Mouse (Mus musculus) B cell, adult 2 months (primary cell): ENCODE measurements around the gene Tmem59l.
A peak's percentile ranks its signal among the peaks of the same experiment; 100 is the strongest.
"Not testable (repeated sequence)": the region's sequence is repeated elsewhere in the genome, so short reads cannot be mapped to it uniquely, and the experiment has no call there.

Experiments used
- DNase-seq, 2 experiments: peaks; one replicate each; pipeline ENCODE4 v3.0.0; 2022

Tmem59l gene

DNA sequence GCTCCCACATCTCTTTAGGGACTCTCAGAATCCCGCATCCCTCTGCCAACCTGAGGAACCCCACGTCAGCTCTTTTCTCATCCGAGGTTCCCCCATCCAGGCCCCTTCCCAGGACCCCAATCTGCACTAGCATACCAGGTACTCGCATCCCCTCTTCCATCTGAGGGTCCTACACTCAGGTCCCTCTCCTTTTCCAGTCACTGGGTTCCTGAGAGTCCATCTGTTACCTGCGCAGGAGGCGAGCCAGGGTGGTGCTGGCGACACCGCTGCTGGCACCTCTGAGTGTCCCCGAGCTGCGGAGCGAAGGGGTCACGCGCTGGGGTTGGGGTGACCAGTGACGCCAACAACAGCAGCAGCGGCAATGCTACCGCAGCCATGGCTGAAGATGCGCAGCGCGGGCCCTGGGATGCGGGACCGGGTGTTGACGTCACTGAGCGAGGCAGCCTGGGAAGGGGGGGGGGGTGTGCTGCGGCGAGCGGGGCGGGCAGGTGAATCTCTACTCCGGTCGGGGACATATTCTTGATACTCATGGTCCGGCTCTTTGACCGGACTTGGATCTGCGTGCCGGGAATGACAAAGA lies at the start of gene Tmem59l:
Gene Tmem59l (minus strand): TSS at position 418 of the 580 bp plus-strand sequence.
- DNase-seq, result no peak

DNA sequence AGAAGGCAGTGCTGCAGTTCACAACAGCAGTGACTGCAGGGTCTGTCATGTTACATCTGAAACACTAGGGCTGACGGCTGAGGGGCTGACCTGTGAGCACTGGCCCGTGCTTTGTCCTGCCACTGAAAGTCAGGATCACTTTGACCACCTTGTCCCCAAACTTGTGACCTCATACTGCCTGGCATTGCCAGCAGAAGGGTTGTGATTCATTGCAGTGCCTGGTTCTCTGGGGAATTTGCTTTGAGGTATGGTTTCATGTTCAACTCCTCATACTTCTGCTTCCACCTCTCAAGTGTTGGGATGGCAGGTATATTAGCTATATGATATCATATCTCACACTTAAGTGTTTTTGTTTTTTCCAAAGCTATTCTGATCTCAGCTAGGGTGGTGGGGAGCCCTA lies 48.5 kb upstream of the Tmem59l start:
- no peak for DNase-seq

GRCm38 (mm10) chr8:70535221-70535620 lies 48.1 kb upstream of the Tmem59l start:
- no peak for DNase-seq

DNA sequence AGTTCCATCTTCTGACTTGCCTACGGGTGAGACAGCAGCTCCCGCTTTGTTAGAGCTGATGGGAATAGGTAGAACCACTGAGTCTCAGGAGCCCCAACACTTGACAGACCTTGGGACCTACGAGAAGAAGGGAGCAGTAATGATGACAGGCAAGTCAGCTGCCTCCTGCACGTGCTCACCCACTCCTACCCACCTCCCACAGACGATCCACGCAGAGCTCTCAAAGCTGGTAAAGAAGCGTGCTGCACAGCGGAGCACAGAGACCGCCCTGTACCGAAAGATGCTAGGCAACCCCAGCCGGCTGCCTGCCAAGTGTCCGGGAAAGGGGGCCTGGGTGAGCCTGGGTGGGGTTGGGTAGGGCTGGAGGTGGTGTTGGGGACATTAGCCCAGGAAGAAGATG lies 47.1 kb upstream of the Tmem59l start:
- no peak for DNase-seq

DNA sequence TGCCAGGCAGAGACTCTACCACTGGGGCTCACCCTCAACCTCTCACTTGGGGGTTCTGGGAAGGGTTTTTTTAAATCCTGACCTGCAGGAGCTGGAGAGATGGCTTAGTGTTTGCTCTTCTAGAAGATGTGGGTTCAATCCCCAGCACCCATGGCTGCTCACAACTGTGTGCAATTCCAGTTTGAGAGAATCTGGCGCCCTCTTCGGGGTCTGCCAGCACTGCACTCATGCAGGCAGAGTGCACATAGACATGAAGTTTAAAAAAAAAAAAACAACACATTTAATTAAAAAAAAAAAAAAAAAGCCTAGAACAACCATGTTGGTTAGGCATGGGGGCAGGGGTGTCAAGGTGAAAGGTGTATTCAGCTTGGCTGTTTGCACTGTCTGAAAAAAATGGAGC lies 43.2 kb upstream of the Tmem59l start:
- DNase-seq, result peak in 1 of 2 experiments; percentile 28

GRCm38 (mm10) chr8:70529741-70530161 lies 42.6 kb upstream of the Tmem59l start:
- no peak for DNase-seq

DNA sequence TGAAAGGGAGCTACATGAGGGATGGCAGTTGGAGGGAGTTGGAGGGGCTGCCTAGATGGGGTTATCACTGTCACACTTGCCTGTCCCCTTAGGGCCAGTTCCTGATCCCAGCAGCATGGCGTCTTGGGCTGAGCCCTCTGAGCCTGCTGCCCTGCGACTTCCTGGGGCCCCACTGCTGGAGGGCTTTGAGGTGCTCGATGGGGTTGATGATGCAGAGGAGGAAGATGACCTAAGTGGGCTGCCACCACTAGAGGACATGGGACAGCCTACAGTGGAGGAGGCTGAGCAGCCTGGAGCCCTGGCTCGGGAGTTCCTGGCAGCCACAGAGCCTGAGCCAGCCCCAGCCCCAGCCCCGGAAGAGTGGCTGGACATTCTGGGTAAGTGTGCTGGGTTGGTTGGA lies 42.1 kb upstream of the Tmem59l start:
- DNase-seq, result no peak

DNA sequence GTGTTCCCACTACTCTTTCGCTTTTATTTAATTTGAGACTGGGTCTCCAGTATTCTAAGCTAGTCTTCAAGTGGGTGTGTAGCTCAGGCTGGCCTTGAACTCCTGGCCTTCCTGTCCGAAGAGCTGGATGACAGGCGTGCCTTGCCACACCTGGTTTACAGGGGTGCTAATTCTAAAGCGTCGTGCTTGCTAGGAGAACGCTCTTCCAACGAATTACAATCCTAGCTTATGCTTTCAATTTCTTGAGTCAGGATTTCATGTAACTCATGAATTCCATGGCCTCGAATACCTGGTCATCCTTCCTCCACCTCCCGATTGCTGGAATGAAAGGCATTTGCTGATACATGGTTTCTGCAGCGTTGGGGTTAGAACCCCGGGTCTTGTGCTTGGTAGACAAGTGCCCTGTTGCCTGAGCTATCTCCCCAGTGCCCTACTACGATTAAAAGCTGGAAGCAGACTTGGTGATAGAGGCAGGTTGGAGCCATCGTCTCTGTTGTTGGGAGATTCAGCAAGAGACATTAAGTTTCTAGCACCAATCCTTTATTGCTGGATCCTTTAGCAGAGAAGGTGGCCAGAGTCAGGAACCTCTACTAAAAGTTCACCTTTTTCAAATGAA lies 41.1 kb upstream of the Tmem59l start:
- DNase-seq, result peak in 1 of 2 experiments; percentile 15

DNA sequence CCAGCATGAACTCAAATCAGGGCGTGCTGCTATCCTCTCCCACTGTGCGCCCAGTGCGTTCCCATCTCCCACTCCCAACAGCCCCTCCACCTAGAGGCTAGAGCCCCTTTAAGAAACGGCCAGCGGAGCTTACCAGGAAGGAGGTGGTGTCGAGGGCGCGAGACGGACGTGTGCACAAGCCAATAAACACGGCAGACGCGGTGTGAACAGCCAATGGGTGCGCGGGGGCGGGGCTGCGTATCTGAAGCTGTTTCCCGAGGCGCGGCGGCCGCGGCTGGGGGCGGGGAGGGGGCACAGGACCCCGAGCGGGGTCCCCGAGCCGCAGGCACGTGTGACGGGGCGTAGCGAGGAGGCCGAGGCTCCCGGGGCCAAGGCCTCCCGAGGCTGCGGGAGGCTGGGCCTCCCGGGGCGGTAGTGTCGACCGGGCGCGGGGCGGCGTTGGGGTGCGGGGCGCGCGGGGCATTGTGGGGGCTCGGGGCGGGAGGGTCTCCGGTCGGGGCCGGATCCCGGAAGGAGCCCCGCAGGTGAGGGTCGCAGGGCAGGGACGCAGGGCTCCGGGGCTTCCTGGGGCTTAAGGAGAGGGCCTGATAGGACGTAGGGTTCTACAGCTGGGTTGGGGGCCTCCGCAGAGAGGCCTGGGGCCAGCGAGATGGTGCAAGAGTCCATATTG lies 40.5 kb upstream of the Tmem59l start, which contains the start of the genes Fkbp8 and Kxd1:
Gene Fkbp8 (plus strand): TSS at position 213 of the 670 bp plus-strand sequence.
Gene Kxd1 (minus strand): TSS at position 445 of the 670 bp plus-strand sequence.
- peak; percentile 96 for DNase-seq

DNA sequence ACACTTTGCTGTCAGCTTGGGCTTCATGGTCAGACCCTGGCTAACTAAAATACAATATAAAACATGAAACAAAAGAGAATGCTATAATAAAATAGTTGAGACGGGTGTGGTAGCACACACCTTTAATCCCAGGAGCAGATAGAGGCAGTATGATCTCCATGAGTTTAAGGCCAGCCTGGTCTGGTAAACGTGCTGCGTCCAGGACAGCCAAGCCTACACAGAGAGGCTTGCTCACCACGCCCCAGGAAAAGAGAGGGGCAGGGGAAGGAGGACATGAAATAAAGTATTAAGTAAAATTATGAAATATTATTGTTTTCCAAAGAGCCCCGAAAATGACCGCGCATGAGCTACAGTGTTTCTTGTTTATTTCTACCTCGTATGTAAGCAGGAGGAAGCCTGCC lies 40.0 kb upstream of the Tmem59l start:
- no peak for DNase-seq

- peak; percentile 96 for DNase-seq
Measured at GRCm38 (mm10) chr8:70522592-70523403, 35.6 kb upstream of the Tmem59l start.

- DNase-seq, result no peak
Measured at GRCm38 (mm10) chr8:70519606-70520005, 32.4 kb upstream of the Tmem59l start.

DNA sequence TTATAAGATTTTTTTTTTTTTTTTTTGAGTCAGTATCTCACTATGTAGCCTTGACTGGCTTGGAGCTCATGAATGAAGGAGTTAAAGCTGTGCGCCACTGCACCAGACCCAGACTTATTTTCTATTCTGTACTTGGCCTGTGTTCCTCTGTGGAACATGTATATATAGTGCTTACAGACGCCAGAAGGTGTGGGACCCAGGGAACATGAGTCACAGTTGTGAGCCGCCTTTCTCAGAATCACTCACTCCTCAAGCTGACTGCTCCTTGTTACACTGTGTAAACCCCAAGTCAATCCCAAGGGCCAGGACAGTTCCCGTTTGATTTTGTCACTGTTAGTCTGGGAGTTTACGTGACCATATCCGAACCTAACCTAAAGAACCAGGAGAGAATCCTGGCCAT lies 31.9 kb upstream of the Tmem59l start:
- no peak for DNase-seq

DNA sequence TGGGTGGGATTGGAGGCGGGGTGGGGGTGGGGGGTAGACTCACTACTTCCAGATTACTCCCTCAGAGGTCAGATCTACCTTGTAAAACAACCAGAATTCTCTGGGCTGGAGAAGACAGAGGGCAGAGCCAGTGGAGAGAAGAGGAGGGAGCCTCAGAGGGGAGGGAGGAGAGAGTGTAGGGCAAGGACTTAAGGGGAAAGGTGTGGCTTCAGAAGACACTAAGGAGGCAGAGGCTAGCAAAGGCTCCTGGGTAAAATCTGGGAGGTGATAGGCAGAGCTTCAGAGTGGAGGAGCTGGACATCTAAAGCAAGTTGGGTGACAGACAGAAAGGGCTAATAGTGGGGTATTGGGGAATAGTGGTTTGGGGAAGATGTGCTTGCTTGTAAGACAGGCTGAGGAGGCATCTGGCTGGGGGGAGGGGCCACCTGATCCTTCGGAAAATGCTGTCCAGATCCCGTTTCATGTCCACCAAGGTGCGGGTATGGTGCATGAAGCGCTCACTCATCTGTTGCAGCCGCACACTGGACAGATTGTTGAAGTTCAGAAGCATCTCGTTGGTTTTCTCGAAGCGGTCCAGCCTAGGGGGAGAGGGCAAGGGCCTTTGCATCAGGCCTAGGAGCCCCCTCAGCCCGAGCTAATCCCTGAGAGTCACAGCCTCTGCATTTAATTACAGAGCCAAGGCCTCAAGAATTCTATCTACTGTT lies 30.9 kb upstream of the Tmem59l start:
- DNase-seq, result no peak

DNA sequence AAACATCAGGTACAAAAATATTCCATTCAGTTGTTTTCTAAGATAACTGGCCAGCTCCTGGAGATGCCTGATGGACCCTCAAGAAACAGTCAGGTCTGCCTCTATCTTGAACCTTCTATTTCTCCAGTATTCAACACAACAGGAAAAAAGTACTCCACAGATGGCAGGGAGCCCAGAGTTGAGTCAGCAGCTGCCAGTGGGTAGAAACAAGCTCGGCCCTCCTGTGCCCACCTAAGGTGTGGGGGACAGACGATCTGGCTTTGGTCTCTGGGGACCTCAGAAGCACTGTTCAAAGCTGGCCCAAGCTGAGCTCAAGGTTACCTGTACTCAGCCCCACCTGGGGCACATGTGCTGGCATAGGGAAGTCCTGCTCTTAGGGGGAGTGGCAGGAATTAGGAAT lies 26.3 kb upstream of the Tmem59l start:
- no peak for DNase-seq

DNA sequence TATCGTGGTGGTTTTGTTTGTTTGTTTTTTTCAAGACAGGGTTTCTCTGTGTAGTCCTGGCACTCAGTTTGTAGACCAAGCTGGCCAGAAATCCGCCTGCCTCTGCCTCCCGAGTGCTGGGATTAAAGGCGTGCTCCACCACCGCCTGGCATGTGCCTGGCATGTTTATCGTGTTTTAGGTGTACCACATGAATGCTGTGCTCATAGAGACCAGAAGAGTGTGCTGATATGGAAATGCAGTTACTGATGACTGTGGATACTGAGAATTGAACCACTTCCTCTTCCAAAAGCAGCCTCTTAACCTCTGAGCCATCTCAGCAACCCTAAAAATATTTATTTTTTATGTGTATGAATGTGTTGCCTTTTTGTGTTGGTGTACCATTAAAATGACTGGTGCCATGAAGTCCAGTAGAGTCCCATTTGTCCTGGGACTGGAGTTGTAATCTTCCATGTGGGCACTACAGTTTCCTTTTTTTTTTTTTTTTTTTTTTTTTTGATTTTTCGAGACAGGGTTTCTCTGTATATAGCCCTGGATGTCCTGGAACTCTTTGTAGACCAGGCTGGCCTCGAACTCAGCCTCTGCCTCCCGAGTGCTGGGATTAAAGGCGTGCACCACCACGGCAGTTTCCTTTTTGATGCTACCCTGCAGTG lies 25.2 kb upstream of the Tmem59l start:
- DNase-seq, result no peak

- no peak for DNase-seq
Measured at GRCm38 (mm10) chr8:70511770-70512169, 24.6 kb upstream of the Tmem59l start.

DNA sequence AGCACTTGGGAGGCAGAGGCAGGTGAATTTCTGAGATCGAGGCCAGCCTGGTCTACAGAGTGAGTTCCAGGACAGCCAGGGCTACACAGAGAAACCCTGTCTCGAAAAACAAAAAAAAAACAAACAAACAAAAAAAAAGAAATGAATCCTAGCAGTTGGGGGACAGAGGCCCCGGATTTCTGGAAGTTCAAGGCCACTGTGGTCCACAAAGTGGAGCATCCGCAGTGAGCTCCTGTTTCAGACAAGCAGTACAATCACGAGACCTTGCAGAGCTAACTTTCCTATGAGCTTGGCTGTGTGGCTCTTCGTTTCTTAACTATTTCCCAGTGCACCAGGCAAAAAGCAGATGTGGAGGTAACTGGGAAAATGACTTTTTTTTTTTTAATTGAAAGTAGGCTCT lies 24.0 kb upstream of the Tmem59l start:
- not testable (repeated sequence) for DNase-seq

DNA sequence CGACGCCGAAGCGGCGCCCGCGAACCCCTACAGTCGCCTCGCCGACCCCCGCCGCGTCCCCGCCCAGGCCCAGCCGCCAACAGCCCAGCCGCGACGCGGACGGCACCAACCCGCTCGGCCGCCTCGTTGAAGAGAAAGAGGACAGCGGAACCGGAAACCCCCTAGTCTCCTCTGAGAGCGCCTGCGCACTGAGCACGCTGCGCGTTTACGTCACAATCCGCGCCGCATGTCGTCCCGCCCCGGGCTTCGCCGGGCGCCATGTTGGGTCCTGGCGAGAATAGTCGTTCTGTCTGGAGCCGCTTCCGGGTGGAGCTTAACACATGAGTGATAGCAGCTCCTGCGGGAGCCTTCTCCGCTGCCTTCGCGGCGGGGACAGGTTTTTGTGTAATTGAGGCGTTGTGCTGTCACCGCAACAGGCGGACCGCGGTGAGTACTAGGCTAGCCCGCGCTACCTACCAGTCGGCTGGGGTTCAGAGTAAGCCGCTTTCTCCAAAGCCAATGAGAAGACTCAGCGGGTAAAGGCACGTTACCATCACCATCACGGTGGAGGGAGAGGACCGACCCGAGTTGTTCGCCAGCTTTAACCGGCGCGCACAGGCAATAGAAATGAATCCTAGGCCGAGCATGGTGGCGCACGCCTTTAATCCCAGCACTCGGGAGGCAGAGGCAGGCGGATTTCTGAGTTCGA lies 23.2 kb upstream of the Tmem59l start, which contains the start of gene Uba52:
Gene Uba52 (minus strand): TSS at position 574 of the 688 bp plus-strand sequence.
- DNase-seq, result peak; percentile 97

- no peak for DNase-seq
Measured at GRCm38 (mm10) chr8:70509281-70509952, 22.3 kb upstream of the Tmem59l start.

- DNase-seq, result no peak
Measured at GRCm38 (mm10) chr8:70507027-70507393, 19.9 kb upstream of the Tmem59l start.
